15 mouse cellular contexts compared by ENCODE assay signal in the genomic region with DNA sequence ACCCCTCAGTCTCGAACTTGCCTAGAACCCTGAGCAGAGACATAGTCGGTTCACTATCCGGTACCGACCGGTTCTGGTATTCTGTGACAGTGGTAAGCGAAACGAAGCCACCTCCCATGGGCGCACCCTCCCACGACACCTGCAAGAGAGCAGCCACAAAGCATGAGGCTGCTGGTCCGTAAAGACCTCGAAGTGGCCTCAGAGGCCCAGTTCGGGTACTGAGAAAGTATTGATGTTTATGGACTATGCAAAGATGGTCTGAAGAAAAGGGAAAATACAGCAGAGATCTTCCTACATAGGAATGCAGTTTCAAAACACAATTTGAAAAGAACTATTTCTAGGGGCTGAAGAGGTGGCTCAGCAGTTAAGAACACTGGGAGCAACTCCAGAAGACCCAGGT.
DNase-seq lines count a peak whose midpoint lies in the region; ATAC-seq lines count a peak whose summit lies in the region.
"Had no signal": no experiment of that assay in that cellular context is flagged by ENCODE, and none has a peak within 500 bp of the region (broad histone marks: within the 10 kb centered on the region; RNA-seq: fewer than 3 reads in every experiment).

No protein-coding gene starts in this region.

- no peak; the same call in 1 of the 2 replicates for ATAC-seq in embryonic facial prominence, embryonic 12.5 days (ENCODE audit: insufficient number of reproducible peaks, insufficient read depth, low FRiP score, low TSS enrichment)
- 0 out of 2 replicates have a peak, but pooled peaks have one; percentile 15 for ATAC-seq in hindbrain, embryonic 16.5 days
- ATAC-seq in hindbrain, embryonic 12.5 days (ENCODE audit: low FRiP score): no peak
- ATAC-seq in neural tube, embryonic 14.5 days (ENCODE audit: low read depth): peak; percentile 18; the same call in 1 of the 2 replicates

- DNase-seq in embryonic facial prominence, embryonic 10.5 days (ENCODE audit: low spot score): no peak
- no peak for DNase-seq in neural tube, embryonic 10.5 days (ENCODE audit: extremely low spot score, low spot score)
- peak; percentile 38 for DNase-seq in splenic B cell, adult 2 months (ENCODE audit: low read depth, low spot score)
- no peak for DNase-seq in right cerebral cortex, postnatal 25 days
- DNase-seq: liver, embryonic 13.5 days had no signal

- peaks cover 21% of the 10 kb centered on the region for H3K4me1 ChIP-seq in embryonic facial prominence, embryonic 12.5 days
- peaks cover 25% of the 10 kb centered on the region for H3K4me1 ChIP-seq in embryonic facial prominence, embryonic 10.5 days
- peaks cover 16% of the 10 kb centered on the region for H3K4me1 ChIP-seq in hindbrain, embryonic 16.5 days (ENCODE audit: control insufficient read depth, insufficient read depth, low read depth, low read length)
- peaks cover 12% of the 10 kb centered on the region for H3K4me1 ChIP-seq in hindbrain, embryonic 12.5 days
- H3K4me1 ChIP-seq in neural tube, embryonic 14.5 days (ENCODE audit: control insufficient read depth, insufficient read depth, low read length): 0 out of 2 replicates have a peak, but pooled peaks cover 5% of the 10 kb centered on the region

- 84% methylated on average over 12 of the region's 12 CpGs for WGBS in embryonic facial prominence, embryonic 12.5 days
- 90% methylated on average over 12 of the region's 12 CpGs for WGBS in embryonic facial prominence, embryonic 10.5 days
- WGBS in hindbrain, embryonic 16.5 days: 85% methylated on average over 12 of the region's 12 CpGs
- 87% methylated on average over 12 of the region's 12 CpGs for WGBS in hindbrain, embryonic 12.5 days
- WGBS in neural tube, embryonic 14.5 days: 84% methylated on average over 12 of the region's 12 CpGs

- H3K27ac ChIP-seq in embryonic facial prominence, embryonic 12.5 days: 0 out of 2 replicates have a peak overlapping the region, but pooled peaks have one; percentile 60
- H3K27ac ChIP-seq in embryonic facial prominence, embryonic 10.5 days (replicated peaks): no peak overlapping the region
- 0 out of 2 replicates have a peak overlapping the region, but pooled peaks have one; percentile 23 for H3K27ac ChIP-seq in hindbrain, embryonic 16.5 days (ENCODE audit: low read depth, low read length)
- no peak overlapping the region for H3K27ac ChIP-seq in hindbrain, embryonic 12.5 days
- no peak overlapping the region for H3K27ac ChIP-seq in neural tube, embryonic 14.5 days (ENCODE audit: low read depth, low read length)
- H3K27ac ChIP-seq: forebrain, embryonic 13.5 days; liver, embryonic 13.5 days; midbrain, embryonic 15.5 days; neural tube, embryonic 13.5 days had no signal

- no peaks in the 10 kb centered on the region for H3K36me3 ChIP-seq in embryonic facial prominence, embryonic 12.5 days
- no peaks in the 10 kb centered on the region for H3K36me3 ChIP-seq in embryonic facial prominence, embryonic 10.5 days (replicated peaks)
- no peaks in the 10 kb centered on the region for H3K36me3 ChIP-seq in hindbrain, embryonic 16.5 days (ENCODE audit: control insufficient read depth, insufficient read depth, low read length)
- no peaks in the 10 kb centered on the region for H3K36me3 ChIP-seq in hindbrain, embryonic 12.5 days
- H3K36me3 ChIP-seq in neural tube, embryonic 14.5 days (ENCODE audit: control insufficient read depth, insufficient read depth, low read length): no peaks in the 10 kb centered on the region
- H3K36me3 ChIP-seq in splenic B cell, adult 2 months (ENCODE audit: control insufficient read depth, insufficient read depth, low read length, poor library complexity, severe bottlenecking): no peaks in the 10 kb centered on the region
- H3K36me3 ChIP-seq: heart, embryonic 10.5 days; limb, embryonic 13.5 days; liver, embryonic 13.5 days; midbrain, embryonic 15.5 days; neural tube, embryonic 13.5 days had no signal

- H3K4me3 ChIP-seq in embryonic facial prominence, embryonic 12.5 days: no peak overlapping the region
- H3K4me3 ChIP-seq in embryonic facial prominence, embryonic 10.5 days: no peak overlapping the region
- H3K4me3 ChIP-seq in hindbrain, embryonic 16.5 days (ENCODE audit: low read length): no peak overlapping the region
- H3K4me3 ChIP-seq in hindbrain, embryonic 12.5 days: no peak overlapping the region
- H3K4me3 ChIP-seq in neural tube, embryonic 14.5 days (ENCODE audit: low read depth, low read length): no peak overlapping the region
- H3K4me3 ChIP-seq: forebrain, embryonic 13.5 days; heart, embryonic 10.5 days; limb, embryonic 13.5 days; liver, embryonic 13.5 days; megakaryocyte, embryonic 14.5 days; midbrain, embryonic 15.5 days; neural tube, embryonic 13.5 days had no signal

- H3K9ac ChIP-seq in embryonic facial prominence, embryonic 12.5 days: no peak overlapping the region
- no peak overlapping the region for H3K9ac ChIP-seq in hindbrain, embryonic 16.5 days (ENCODE audit: low read depth, low read length)
- no peak overlapping the region for H3K9ac ChIP-seq in hindbrain, embryonic 12.5 days
- H3K9ac ChIP-seq in neural tube, embryonic 14.5 days (replicated peaks; ENCODE audit: low read depth, low read length): no peak overlapping the region
- H3K9ac ChIP-seq: forebrain, embryonic 13.5 days; limb, embryonic 13.5 days; liver, embryonic 13.5 days; midbrain, embryonic 15.5 days; neural tube, embryonic 13.5 days had no signal

- H3K27me3 ChIP-seq in embryonic facial prominence, embryonic 12.5 days: no peaks in the 10 kb centered on the region
- no peaks in the 10 kb centered on the region for H3K27me3 ChIP-seq in embryonic facial prominence, embryonic 10.5 days (replicated peaks; ENCODE audit: low read depth, poor library complexity, severe bottlenecking)
- no peaks in the 10 kb centered on the region for H3K27me3 ChIP-seq in hindbrain, embryonic 16.5 days (replicated peaks; ENCODE audit: control insufficient read depth, insufficient read depth, low read length)
- no peaks in the 10 kb centered on the region for H3K27me3 ChIP-seq in hindbrain, embryonic 12.5 days
- no peaks in the 10 kb centered on the region for H3K27me3 ChIP-seq in neural tube, embryonic 14.5 days (ENCODE audit: control insufficient read depth, insufficient read depth, low read length)
- H3K27me3 ChIP-seq in splenic B cell, adult 2 months (ENCODE audit: control insufficient read depth, insufficient read depth, low read length, poor library complexity, severe bottlenecking): no peaks in the 10 kb centered on the region
- H3K27me3 ChIP-seq: forebrain, embryonic 13.5 days; limb, embryonic 13.5 days; liver, embryonic 13.5 days; midbrain, embryonic 15.5 days; neural tube, embryonic 13.5 days had no signal

- H3K4me2 ChIP-seq in embryonic facial prominence, embryonic 12.5 days (replicated peaks): no peak overlapping the region
- H3K4me2 ChIP-seq in hindbrain, embryonic 16.5 days (ENCODE audit: low read length): no peak overlapping the region
- no peak overlapping the region for H3K4me2 ChIP-seq in hindbrain, embryonic 12.5 days (replicated peaks)
- H3K4me2 ChIP-seq in neural tube, embryonic 14.5 days (ENCODE audit: low read depth, low read length): no peak overlapping the region
- H3K4me2 ChIP-seq: forebrain, embryonic 13.5 days; midbrain, embryonic 15.5 days; neural tube, embryonic 13.5 days had no signal

- H3K9me3 ChIP-seq in embryonic facial prominence, embryonic 12.5 days: no peaks in the 10 kb centered on the region
- no peaks in the 10 kb centered on the region for H3K9me3 ChIP-seq in embryonic facial prominence, embryonic 10.5 days
- H3K9me3 ChIP-seq in hindbrain, embryonic 16.5 days (ENCODE audit: control insufficient read depth, low read length): no peaks in the 10 kb centered on the region
- H3K9me3 ChIP-seq in hindbrain, embryonic 12.5 days (replicated peaks): no peaks in the 10 kb centered on the region
- no peaks in the 10 kb centered on the region for H3K9me3 ChIP-seq in neural tube, embryonic 14.5 days (ENCODE audit: control insufficient read depth, low read length)
- H3K9me3 ChIP-seq: forebrain, embryonic 13.5 days; heart, embryonic 10.5 days; limb, embryonic 13.5 days; liver, embryonic 13.5 days; megakaryocyte, embryonic 14.5 days; midbrain, embryonic 15.5 days; neural tube, embryonic 13.5 days had no signal

Comparison
In these comparisons a context has a peak if more than half of its experiments do, and no peak if none do; other contexts are left out.
1. ATAC-seq: peak in hindbrain, embryonic 16.5 days (single experiment) and neural tube, embryonic 14.5 days (single experiment); none in embryonic facial prominence, embryonic 12.5 days (single experiment) and hindbrain, embryonic 12.5 days (single experiment).
2. H3K27ac ChIP-seq: peak in embryonic facial prominence, embryonic 12.5 days (single experiment) and hindbrain, embryonic 16.5 days (single experiment); none in embryonic facial prominence, embryonic 10.5 days (single experiment), hindbrain, embryonic 12.5 days (single experiment) and neural tube, embryonic 14.5 days (single experiment).